ENCODE assay signal across 31 mouse cellular contexts in genomic region chr19:45586850-45587249, GRCm38 (mm10).
"Had no signal": no experiment of that assay in that cellular context is flagged by ENCODE, and none has a peak within 500 bp of the region (broad histone marks: within the 10 kb centered on the region; RNA-seq: fewer than 3 reads in every experiment).

No protein-coding gene starts in this region.

- H3K9me3 ChIP-seq: heart, embryonic 10.5 days; heart, embryonic 12.5 days; heart, embryonic 13.5 days; heart, embryonic 15.5 days; hindbrain, embryonic 10.5 days; hindbrain, embryonic 12.5 days; hindbrain, embryonic 13.5 days; hindbrain, embryonic 15.5 days; intestine, embryonic 15.5 days; kidney, embryonic 15.5 days had no signal

- H3K9ac ChIP-seq: heart, embryonic 12.5 days; heart, embryonic 13.5 days; heart, embryonic 15.5 days; hindbrain, embryonic 12.5 days; hindbrain, embryonic 13.5 days; hindbrain, embryonic 14.5 days; hindbrain, embryonic 15.5 days; intestine, embryonic 15.5 days; kidney, embryonic 15.5 days had no signal

- DNase-seq: heart, postnatal 4 days; kidney, adult 11 months; kidney, adult 18-20 months; kidney, adult 2 months; kidney, adult 8-10 months; kidney, adult 9 months; kidney, postnatal 10 days; kidney, postnatal 14 days; kidney, postnatal 25 days; kidney, postnatal 36 days; kidney, postnatal 4 days; layer of hippocampus, adult 9-11 months; layer of hippocampus, postnatal 36 days had no signal

- ATAC-seq: hindbrain, embryonic 16.5 days; hindbrain, postnatal 0 days; inflammation-experienced regulatory T-cells, adult 6 months; intestine, embryonic 15.5 days; intestine, embryonic 16.5 days; intestine, postnatal 0 days had no signal

- H3K4me2 ChIP-seq: heart, embryonic 12.5 days; heart, embryonic 13.5 days; heart, embryonic 15.5 days; hindbrain, embryonic 12.5 days; hindbrain, embryonic 13.5 days; hindbrain, embryonic 14.5 days; hindbrain, embryonic 15.5 days; intestine, embryonic 15.5 days; kidney, embryonic 15.5 days had no signal

- H3K27ac ChIP-seq: heart, embryonic 10.5 days; heart, embryonic 13.5 days; heart, embryonic 15.5 days; hindbrain, embryonic 10.5 days; hindbrain, embryonic 12.5 days; hindbrain, embryonic 13.5 days; hindbrain, embryonic 14.5 days; hindbrain, embryonic 15.5 days; hindbrain, postnatal 0 days; intestine, embryonic 15.5 days; kidney, embryonic 15.5 days; kidney, postnatal 0 days; layer of hippocampus, adult 2 months had no signal

- H3K27me3 ChIP-seq: heart, embryonic 12.5 days; heart, embryonic 13.5 days; heart, embryonic 15.5 days; intestine, embryonic 15.5 days; kidney, embryonic 15.5 days had no signal

- H3K36me3 ChIP-seq: hindbrain, embryonic 10.5 days; hindbrain, embryonic 12.5 days; intestine, embryonic 15.5 days had no signal

- H3K4me3 ChIP-seq: heart, embryonic 10.5 days; heart, embryonic 12.5 days; heart, embryonic 13.5 days; heart, embryonic 15.5 days; hindbrain, embryonic 10.5 days; hindbrain, embryonic 12.5 days; hindbrain, embryonic 13.5 days; hindbrain, embryonic 15.5 days; intestine, embryonic 15.5 days; kidney, embryonic 15.5 days; layer of hippocampus, adult 2 months had no signal
